Mouse (Mus musculus): Measurements from ENCODE around the gene Mpv17l2. TPM values are rescaled to one million over a fixed set of nuclear protein-coding genes. Genes with fewer than 3 reads are reported as not detected.

Mpv17l2 gene
- total RNA-seq, 2 experiments from 2014 or later = 119 to 155 TPM

DNA sequence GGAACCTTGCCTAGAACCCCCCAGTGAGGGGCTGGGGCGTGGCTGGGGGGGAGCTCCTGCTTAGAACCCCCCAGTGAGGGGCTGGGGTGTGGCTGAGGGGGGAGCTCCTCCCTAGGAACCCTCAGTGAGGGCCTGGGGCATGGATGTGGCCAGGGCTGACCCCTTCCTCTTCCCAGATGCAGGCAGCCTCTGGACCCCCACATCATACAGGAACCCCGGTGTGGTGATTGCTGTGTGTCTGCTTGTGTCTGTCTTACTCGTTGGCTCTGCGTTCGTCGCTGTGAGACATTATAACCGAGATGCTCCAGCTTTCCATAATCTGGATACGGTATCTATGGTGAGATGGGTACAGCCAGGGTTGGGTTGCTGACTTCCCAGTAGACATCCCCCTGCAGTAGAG, 39.1 kb downstream of the Mpv17l2 start:
- no peak for DNase-seq

DNA sequence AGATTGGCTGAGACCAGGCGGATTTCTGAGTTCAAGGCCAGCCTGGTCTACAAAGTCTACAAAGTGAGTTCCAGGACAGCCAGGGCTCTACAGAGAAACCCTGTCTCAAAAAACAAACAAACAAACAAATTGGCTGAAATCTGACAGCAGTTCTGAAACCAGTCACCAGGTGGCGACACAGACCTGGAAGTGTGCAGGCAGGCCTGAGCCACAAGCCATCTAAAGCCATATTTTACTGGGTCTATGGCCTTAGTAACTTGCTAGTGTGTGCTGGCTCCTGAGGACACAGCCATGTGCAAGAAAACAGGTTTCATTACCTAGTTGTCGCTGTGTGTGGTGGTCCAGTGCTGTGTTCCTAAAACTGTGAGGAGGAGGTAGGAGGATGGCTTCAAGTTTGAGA, 40.0 kb downstream of the Mpv17l2 start:
- DNase-seq = peak; percentile 79 to 80

DNA sequence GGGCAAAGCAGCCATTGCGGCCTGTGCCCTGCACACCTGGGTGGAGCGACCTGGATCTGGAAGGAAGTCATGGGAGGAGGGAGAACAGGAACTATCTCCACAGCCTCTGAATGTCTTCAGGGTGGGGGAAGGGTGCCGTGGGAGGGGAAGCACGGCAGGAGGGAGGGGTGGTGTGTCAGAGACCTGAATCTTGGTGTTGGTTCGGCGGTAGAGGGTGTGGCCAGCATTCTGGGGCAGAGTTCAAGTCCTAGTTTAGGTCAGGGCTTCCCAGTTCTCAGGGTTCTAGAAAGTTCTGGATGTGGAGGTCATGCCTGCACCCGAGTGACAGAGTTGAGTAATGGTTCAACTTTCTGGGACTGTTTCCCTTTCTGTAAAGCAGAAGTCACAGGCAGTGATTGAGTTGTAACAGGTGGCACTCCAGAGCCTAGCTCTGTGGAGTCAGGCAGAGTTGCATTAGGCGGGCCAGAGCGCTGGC, 40.9 kb downstream of the Mpv17l2 start:
- no peak for DNase-seq

DNA sequence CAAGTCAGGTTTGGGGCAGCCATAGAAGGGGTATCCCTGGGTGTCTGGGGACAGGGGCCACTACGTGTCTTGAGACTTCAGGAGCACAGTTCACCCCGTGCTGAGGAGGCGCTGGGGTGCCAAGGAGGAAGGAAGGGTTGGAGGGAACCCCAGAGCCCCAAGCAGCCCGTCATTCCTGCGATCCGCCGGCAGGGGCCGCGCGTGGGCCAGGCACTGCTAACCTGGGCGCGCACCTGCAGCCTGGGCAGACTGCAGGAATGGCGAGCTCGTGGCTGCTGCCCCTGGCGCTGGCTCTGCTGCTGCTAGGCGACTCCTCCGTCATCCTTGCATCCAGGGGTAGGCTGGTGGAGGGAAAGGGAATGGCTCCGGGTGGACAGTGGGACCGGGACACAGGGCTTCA, 42.4 kb downstream of the Mpv17l2 start, which contains the start of gene Gm3336:
Gene Gm3336, plus strand, starts transcription at position 247 of the 400 bp plus-strand sequence.
- DNase-seq = peak; percentile 62 to 76

DNA sequence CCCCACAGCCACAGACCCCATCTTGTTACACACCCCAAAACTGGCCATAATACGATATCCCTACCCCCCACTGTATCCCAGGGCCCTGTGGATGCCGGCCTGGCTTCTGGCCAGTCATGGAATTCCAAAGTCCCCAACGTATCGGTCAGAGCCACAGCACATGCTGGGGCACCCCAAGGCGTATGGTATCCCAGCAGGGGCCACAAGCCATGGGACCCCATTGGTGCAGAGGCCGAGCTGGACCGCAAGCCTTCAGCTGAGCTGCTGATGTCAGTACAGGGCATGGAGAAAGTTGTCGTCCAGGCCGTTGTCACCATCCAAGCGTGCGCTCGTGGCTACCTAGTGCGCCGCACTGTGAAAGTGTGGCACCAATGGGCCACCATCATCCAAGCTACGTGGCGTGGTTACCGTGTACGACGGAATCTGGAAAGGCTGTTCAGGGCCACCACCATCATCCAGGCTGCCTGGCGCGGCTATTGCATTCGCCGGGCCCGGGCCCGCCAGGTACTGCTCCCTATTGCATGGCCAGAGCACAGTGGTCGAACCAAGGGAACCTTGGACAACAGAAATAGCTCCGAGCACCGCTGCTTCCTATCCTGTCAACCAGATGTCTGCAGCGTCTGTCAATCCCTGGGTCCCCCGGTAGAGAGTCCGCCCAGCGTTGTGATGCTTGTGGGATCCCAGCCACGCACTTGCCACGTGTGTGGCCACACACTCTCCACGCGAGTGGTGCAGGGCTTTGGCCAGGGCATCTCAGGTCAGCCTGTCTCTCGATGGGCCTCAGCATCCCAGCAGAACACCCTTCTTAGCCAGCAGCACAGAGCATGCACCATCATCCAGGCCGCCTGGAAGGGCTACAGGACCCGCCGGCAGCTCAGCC, 44.0 kb downstream of the Mpv17l2 start:
- DNase-seq = no peak

DNA sequence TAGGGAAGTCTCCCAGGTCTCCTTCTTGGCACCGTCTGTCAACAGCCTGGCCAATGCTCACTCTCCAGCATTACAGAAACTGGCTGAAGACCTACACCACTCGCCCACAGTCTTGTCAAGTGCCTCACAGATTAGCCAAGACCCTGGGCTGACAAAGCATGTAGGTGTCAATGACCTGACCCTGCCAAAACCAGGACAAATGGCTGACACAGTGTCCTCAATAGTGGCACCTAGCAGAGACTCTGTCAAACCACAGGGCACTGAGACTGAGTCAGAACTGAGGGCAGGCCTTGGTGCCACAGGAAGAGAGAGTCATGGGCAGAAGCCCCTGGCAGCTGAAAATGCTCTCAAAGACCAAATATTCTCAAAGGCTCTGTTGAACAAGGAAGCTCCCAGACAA, 45.7 kb downstream of the Mpv17l2 start:
- DNase-seq = no peak

DNA sequence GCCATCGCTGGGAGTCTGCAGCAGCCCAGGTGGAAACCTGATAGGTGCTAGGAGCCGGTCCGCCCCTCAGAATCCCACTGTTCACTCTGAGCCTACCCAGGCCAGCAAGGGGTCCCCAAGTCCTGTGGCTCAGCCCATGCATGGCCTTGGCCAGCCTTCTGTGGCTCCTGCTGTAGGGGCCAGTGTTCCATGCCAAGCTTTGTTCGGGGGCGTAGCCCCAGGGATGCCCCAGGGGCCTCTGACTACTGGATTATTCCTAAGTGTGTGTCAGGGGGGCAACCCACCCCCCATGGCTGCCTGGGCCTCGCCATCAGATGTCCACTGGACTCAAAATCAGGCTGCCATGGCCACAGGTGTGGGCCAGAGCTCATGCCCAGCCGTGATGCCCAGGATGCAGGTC, 46.8 kb downstream of the Mpv17l2 start:
- DNase-seq = no peak

DNA sequence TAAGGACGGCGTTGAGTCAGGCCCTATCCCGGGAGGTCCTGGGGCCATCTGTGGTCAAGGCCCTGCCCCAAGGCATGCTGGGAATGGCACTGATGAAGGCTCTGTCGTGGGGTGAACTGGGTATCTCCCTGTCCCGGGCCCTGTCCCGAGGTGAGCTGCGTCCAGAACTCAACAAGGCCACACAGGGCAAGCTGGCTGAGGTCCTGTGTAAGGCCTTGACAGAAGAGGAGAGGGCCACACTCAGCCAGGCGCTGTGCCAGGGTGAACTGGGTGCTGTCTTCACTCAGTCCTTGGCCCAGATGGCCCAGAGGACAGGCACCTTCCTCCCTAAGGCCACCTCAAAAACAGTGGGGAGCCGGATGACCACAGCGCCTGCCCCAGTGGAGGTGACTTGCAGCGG, 49.7 kb downstream of the Mpv17l2 start:
- peak; percentile 86 to 92 for DNase-seq

DNA sequence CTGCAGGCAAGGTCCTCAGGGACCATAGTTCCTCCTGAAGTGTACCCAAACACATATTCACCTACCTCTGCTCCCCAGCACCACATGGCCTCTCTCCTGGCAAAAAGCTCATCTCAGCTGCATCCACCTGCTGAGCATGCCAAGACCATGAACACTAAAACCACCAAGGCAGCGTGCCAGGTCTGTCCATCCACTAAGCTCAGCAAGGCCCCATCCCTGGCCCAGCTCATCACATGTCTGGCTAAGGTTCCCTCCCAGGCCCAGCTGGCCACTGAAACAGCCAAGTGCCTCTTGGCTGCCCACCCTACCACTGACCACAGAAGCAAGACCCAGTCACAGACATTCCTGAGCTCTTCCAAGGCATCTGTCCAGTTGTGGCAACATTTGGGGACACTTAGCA, 50.5 kb downstream of the Mpv17l2 start:
- peak; percentile 52 to 74 for DNase-seq

DNA sequence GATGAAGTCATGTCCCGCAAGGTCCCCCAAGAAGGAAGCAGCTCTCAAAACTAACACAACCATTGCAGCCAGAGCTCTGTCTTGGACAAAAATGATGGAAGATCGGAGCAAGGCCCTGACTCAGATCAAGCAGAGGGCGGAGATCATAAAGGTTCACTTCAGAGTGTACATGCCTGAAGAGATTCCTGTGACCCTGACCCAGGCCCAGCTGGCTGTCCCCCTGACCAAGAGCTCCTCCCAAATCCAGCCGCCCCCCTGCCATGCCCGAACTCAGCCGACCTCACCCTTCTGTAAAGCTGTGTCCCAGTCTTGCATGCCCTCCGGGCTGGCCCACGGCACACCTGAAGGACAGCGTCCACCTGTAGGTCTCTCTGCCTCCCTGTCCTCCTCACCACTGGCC, 51.0 kb downstream of the Mpv17l2 start:
- no peak for DNase-seq

Small RNA genes within 50 kb of the gene (microRNA-seq; reads per million reads assigned to microRNA genes)
- gene Mir7240 = not detected

Other genes with a start within 250 kb of the Mpv17l2 start
- 100 to 1,000 TPM; 265 to 329 TPM for gene Fkbp8, start 233.2 kb downstream of the Mpv17l2 start, total RNA-seq (2021)
- gene Kxd1, start 233.0 kb downstream of the Mpv17l2 start, total RNA-seq (2021) = 10 to 100 TPM; 63.2 to 89.1 TPM
- gene Ell, start 221.5 kb downstream of the Mpv17l2 start, total RNA-seq (2021) = 10 to 100 TPM; 22.3 to 25.3 TPM
- 100 to 1,000 TPM in 1 of 2 experiments, 10 to 100 TPM in 1; 98.7 to 260 TPM for gene Isyna1, start 166.6 kb downstream of the Mpv17l2 start, total RNA-seq (2021)
- 100 to 1,000 TPM in 1 of 2 experiments, 10 to 100 TPM in 1; 89.7 to 103 TPM for gene Ssbp4, start 152.1 kb downstream of the Mpv17l2 start, total RNA-seq (2021)
- 1 to 10 TPM; 2.1 to 2.6 TPM for gene Lrrc25, start 144.8 kb downstream of the Mpv17l2 start, total RNA-seq (2021)
- gene Gdf15, start 128.5 kb downstream of the Mpv17l2 start, total RNA-seq (2021) = 1 to 10 TPM; 5.0 to 6.0 TPM
- gene Pgpep1, start 100.6 kb downstream of the Mpv17l2 start, total RNA-seq (2021) = 100 to 1,000 TPM; 138 to 139 TPM
- 10 to 100 TPM; 74.3 to 84.4 TPM for gene Lsm4, start 87.7 kb downstream of the Mpv17l2 start, total RNA-seq (2021)
- gene Jund, start 62.0 kb downstream of the Mpv17l2 start, total RNA-seq (2021) = 100 to 1,000 TPM; 219 to 227 TPM
- gene Iqcn, start 57.5 kb downstream of the Mpv17l2 start, total RNA-seq (2021) = not detected
- gene Gm3336, start 42.4 kb downstream of the Mpv17l2 start, total RNA-seq (2021) = not detected
- 1 to 10 TPM in 1 of 2 experiments, under 1 TPM in 1; 0.33 to 1.2 TPM for gene Pde4c, start 37.2 kb downstream of the Mpv17l2 start, total RNA-seq (2021)
- gene Rab3a, start 6.3 kb downstream of the Mpv17l2 start, total RNA-seq (2021) = 10 to 100 TPM; 68.6 to 78.2 TPM
- gene Pik3r2, start 15.8 kb upstream of the Mpv17l2 start, total RNA-seq (2021) = 10 to 100 TPM; 35.6 to 51.5 TPM
- gene Mast3, start 44.1 kb upstream of the Mpv17l2 start, total RNA-seq (2021) = 10 to 100 TPM; 16.8 to 19.0 TPM
- not detected for gene Il12rb1, start 47.5 kb upstream of the Mpv17l2 start, total RNA-seq (2021)
- gene Arrdc2, start 78.8 kb upstream of the Mpv17l2 start, total RNA-seq (2021) = 10 to 100 TPM in 1 of 2 experiments, 1 to 10 TPM in 1; 6.9 to 10.5 TPM
- 1 to 10 TPM; 2.3 to 4.0 TPM for gene Kcnn1, start 102.3 kb upstream of the Mpv17l2 start, total RNA-seq (2021)
- gene Ccdc124, start 113.0 kb upstream of the Mpv17l2 start, total RNA-seq (2021) = 10 to 100 TPM; 54.7 to 57.2 TPM
- not detected for gene Slc5a5, start 131.8 kb upstream of the Mpv17l2 start, total RNA-seq (2021)
- gene Rpl18a, start 136.5 kb upstream of the Mpv17l2 start, total RNA-seq (2021) = 1,000 to 10,000 TPM; 1,312 to 1,373 TPM
- gene Map1s, start 145.0 kb upstream of the Mpv17l2 start, total RNA-seq (2021) = 10 to 100 TPM; 25.6 to 42.0 TPM

Measured in adrenal gland, postnatal 36 days (tissue).